Mouse (Mus musculus): ENCODE data around the gene Shmt2.

Shmt2 gene

GRCm38 (mm10) chr10:127512307-127512666 is 10.0 kb downstream of the Shmt2 start:
- 3% methylated on average over 7 of the region's 7 CpGs for WGBS

GRCm38 (mm10) chr10:127511634-127512306 is 10.5 kb downstream of the Shmt2 start:
- WGBS, result under 1% methylated on average over 37 of the region's 46 CpGs

DNA sequence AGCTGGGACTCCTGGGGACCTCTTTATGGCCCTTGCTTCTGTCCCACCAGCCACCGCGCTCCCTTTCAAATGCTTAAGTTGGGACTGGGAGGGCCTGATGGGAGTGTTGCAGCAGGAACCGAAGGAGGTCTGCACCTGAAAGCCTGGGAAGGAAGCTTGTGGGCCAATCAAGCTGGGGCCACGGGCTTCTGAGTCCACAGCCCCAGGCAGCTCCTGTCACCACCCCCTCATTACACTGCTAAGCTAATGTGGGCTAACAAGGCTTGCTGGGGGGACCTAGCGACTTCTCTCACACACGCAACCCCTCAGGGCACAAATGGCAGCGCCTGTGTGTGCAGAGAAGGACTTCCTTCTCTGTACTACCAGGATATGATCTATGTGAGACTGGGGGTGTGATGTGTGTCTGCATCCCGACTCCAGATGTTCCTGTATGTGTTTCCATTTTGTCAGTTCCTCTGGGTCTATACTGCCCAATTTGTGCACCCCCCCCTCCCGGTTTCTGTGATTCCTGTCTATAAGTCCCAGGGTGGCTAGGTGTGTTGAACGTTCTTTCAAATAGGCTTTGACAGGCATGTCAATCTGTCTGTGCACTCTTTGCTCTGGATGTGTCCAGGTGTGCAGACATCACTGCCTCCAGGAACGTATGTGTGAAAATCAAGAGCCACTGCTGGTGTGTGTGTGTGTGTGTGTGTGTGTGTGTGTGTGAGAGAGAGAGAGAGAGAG is 11.2 kb downstream of the Shmt2 start:
- WGBS, result 32% methylated on average over 11 of the region's 11 CpGs

DNA sequence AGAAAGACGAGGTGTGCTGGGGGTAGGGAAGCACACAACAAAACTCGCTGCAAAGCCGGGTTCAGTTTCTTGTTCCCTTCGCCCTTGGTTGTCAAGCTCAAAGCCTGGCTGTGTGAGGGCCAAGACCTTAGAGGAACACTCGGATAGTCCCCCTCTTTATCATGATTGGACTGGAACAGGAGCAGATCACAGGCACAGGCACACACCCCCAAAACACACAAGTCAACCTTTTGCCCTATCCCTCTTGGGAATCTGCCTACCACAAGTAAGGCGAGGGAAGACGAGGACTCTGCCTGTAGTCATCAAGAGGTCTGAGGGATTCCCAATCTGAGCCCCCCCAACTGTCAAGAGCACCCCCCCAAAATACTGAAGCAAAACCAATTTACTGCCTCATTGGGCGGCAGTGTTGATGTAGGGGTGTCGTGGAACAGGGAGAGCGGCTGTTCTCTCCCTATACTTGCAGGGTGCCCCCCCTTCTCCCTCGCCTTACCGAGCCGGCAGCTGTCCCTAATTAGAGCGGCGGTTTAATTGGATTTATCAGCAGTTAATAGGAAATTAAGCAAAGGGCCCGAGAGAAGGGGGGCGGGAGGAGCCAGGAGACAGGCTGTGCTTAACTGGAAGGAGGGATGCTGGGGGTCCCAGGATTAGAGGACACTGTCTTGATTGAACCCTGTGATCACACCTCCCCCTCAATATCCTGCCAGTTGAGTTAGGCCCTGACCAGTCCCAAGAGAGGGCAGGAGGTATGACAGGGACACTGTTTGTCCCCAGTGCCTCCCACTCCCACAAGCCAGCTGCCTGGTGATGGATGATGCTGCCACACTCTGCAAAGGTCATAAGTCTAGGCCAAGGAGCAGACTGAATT is 12.2 kb downstream of the Shmt2 start:
- WGBS, result 31% methylated on average over 17 of the region's 17 CpGs

DNA sequence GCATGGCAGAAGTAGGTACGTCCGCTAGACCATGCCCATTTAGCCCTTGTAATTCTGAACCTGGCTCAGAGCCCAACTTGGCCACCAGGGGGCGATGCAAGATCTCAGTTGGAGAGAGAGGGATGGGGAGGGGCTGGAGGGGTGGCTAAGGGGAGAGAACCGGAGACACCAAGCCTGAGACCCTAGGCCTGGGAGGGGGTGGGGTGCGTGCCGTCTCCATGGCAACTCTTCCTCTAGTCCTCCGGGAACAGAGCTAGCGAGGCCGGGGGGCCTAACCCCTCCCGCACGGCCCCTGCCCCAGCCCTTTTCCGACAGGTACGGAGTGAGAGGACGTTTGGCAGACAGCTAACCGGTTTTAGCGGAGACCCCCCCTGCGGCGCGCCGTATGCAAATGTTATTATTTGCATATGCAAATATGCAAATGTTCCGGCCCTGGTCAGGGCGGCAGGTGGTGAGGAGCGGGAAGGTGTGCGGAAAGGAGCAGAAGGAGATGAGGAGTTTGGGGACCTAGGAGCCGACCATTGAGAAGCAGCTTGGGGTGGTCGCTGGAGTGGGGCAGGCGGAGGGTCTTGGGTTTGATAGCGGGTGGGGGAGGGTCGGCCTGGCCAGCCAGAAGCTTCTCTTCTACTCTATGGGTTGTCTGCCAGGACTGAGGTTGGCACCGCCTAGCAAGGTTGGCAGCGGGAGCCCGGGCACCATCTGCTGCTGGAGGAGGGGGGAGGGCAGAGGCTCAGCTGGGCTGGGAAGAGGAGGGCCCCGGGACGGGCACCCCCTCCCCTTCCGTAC is 13.0 kb downstream of the Shmt2 start:
- 2% methylated on average over 35 of the region's 35 CpGs for WGBS

GRCm38 (mm10) chr10:127508239-127508638 is 14.0 kb downstream of the Shmt2 start:
- 9% methylated on average over 15 of the region's 15 CpGs for WGBS

- WGBS, result 71% methylated on average over 13 of the region's 13 CpGs
Observed at GRCm38 (mm10) chr10:127500894-127501893, 21.1 kb downstream of the Shmt2 start, which contains the start of gene Stac3. TSS of gene Stac3 (plus strand) at chr10:127501686.

DNA sequence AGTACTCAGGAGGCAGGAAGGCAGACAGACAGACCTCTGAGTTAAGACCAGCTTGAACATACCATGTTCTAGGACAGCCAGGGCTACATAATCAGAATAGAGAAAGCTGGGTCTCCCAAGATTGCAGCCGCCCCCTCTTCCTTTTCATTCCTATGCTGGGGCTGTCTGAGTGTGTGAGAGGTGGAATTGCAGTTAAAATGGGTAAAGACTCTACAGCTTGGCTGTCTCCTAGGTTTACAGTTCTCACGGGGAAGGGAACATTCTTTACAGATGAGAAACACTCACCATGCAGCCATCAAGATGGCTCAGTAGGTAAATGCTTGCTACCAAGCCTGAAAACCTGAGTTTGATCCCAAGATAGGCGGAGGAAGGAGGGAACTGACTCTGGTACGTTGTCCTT is 22.2 kb downstream of the Shmt2 start:
- 68% methylated on average over 4 of the region's 4 CpGs for WGBS

- 54% methylated on average over 5 of the region's 5 CpGs for WGBS
Observed at GRCm38 (mm10) chr10:127499516-127499915, 22.7 kb downstream of the Shmt2 start.

GRCm38 (mm10) chr10:127496156-127496555 is 26.1 kb downstream of the Shmt2 start:
- 88% methylated on average over 3 of the region's 3 CpGs for WGBS

- WGBS, result 54% methylated on average over 3 of the region's 3 CpGs
Observed at GRCm38 (mm10) chr10:127492118-127492517, 30.1 kb downstream of the Shmt2 start.

GRCm38 (mm10) chr10:127491128-127491512 is 31.1 kb downstream of the Shmt2 start:
- WGBS, result 41% methylated on average over 8 of the region's 8 CpGs

DNA sequence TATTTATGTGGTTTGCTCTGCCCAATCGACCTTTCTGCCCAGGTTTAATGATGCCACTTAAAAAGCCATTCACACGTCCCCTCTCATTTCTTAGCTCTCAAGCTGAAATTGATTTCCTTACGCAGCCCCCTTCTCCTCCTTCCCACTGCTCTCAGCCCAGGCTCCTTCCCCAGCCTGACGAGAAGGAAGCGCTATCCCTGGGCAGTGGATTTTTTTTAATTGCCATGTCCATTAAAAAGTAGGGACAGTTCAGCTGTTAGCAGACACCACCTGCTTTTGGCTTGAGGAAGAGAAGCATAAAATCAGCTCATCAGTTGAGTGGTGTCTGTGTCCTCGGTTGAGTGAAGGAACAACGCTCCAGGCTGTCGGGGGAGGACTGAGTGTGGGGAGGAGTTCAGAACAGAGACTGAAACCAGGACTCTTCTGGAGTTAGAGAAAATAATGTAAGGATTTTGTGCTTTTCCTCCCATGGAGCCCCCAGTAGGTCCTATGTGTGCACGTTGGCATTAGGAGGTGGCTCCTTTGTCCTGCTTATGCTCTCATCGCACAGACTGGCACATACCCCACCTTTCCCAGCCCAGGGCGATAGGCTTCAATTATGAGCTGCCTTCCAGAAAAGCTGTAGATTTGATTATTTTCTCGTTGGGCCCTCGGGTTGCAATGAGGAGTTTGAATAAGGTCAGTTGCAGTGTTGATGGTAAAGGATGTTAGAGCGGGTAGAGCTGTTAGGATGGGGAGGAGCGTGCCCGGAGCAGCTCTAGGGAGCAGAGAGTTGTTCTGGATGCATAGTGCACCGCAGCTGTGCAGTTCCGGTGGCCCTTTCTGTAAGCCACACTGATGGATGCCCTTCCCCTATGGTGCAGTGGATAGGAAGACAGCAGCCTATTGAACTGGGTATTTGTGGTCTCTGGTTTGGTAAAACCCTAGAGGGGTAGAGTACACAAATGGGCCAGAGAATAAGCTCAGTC is 31.8 kb downstream of the Shmt2 start:
- 70% methylated on average over 18 of the region's 18 CpGs for WGBS

- WGBS, result 52% methylated on average over 7 of the region's 7 CpGs
Observed at GRCm38 (mm10) chr10:127488856-127489255, 33.4 kb downstream of the Shmt2 start.

DNA sequence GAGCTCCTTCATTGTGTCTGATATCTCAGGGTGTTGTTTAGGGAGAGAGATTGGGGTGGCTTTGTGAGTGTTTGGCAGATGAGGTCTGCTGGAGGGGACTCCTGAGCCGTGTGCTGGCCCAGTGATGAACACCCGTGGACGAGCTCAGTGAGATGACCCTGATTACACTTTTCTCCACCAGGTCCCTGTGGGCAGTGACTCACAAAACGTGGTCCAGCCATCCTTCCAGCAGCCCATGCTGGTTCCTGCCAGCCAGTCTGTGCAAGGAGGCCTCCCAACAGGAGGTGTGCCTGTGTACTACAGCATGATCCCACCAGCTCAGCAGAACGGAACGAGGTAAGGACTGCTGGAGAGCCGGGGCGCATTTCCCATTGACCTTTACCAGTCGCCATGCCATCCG is 37.0 kb downstream of the Shmt2 start:
- 83% methylated on average over 10 of the region's 10 CpGs for WGBS

DNA sequence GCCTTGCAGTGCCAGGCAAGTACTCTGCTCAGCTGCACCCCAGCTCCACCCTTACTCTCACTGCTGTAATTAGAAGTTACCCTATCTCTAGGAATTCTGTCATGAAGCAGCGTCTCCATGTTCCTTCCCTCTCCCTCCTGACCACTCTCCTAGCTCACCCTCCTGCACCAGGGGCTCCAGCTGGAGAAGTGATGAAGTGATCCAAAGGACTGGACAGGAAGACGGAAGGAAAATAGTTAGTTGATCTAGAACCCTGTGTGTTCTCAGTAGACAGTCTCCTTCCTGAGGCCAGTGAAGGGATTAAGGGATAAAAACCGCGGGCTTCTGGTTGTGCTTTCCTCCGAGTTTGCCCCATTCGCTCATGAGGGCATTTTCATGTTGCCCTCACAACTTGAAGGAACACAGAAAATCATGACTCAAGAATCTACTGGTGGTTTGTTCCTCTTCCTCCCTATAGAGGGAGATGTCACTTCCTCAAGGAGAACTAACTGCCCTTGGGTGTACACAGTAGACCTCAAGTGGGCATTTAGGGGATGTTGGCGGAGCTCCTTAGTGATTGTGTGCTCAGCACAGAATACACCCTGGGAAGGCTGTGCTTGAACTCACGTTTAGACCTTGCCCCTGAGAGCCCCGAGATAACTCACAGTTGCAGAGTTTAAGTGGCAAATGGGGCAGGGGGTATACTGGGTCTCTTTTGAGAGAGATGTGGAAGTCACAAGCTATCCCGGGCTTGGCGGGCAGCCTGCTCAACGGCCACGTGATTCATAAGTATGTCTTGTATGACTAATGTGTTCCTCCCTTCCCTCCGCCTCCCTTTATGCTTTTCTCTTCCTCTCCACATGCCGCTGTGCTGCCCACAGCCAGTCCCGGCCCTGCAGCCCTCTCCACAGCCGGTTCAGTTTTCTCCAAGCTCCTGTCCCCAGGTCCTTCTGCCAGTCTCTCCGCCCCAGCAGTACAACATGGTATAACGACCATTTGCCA is 41.1 kb downstream of the Shmt2 start:
- 60% methylated on average over 19 of the region's 19 CpGs for WGBS

DNA sequence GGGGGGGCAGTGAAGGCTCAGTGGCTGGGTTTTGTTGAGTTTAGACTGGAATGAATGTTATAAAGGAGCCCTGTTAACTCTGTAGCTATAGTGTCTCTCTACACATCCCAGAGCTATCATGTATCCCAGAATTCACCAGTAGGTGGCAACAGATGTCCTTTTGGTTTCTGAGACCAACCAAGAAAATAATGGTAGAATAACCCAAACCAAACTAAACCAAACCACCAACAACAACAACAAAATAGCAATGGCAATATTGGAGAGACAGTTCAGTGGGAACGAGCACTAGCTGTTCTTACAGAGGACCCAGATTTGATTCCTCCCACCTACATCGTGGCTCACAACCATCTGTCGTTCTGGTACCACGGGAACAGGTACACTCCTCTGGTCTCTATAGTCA is 43.1 kb downstream of the Shmt2 start:
- 47% methylated on average over 4 of the region's 4 CpGs for WGBS

DNA sequence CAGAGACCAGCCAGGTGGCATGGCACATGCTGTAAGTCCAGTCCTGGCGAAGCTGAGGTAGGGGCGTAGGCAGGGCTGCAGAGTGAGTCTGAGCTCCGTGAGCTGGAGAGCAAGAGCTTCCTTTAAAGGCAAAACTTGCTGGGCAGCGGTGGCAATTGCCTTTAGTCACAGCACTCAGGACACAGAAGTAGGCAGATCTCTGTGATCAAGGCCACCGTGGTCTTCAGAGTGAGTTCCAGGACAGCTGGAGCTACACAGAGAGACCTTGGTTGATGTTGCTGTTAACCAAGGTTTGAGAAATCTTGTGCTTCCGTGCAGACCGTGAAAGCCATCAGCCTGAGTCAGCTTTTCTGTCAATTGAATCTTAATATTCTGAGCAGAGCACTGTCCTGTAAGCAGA is 44.9 kb downstream of the Shmt2 start:
- WGBS, result 74% methylated on average over 7 of the region's 7 CpGs
